Mouse (Mus musculus): ENCODE results near the gene Nfkb2.

GRCm38 (mm10) chr19:46300294-46301045 is 3.6 kb upstream of the Nfkb2 start:
- no peak for TF ChIP-seq GATA1 (IDR thresholded peaks at IDR 0.05; ENCODE audit: borderline replicate concordance, low read length)
- no peak for TF ChIP-seq FLI1 (IDR thresholded peaks at IDR 0.05; ENCODE audit: low read length)

Measured in megakaryocyte, embryonic 14.5 days (primary cell).